Mouse (Mus musculus) gastrocnemius, postnatal 4 days (tissue): ENCODE results near the gene Ncs1. TPM values are rescaled to one million over a fixed set of nuclear protein-coding genes. Genes with fewer than 3 reads are reported as not detected.

Source experiments
- DNase-seq, 2 experiments: peaks; one replicate each; pipeline ENCODE4 v3.0.0; 2021 to 2022; ENCODE audit warnings: low spot score in 2 of 2, mixed read lengths in 2 of 2
- total RNA-seq, 2 experiments: library from RNA; stranded (reverse); gene quantifications; 2 replicates each; pipeline ENCODE4 v1.2.3; 2021

Ncs1 gene
- total RNA-seq, 2 experiments from 2014 or later: 28.9 to 34.5 TPM

DNA sequence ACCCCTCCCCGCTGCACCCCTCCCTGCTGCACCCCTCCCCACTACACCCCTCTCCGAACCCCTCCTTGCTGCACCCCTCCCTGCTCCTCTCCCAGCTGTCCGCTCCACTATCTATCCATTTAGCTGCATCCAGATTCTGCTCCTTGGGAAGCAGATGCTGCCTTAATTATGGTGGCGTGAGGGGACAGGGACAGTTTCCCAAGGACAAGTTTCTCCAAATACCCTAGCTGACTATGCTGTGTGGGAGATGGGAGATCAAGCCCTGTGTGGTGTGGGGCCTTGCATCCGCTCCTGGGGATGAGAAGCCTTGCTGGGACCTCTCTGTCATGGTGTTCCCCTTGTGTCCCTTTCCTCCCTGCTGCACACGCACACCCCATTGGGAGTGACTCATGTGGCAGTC is 29.4 kb downstream of the Ncs1 start:
- DNase-seq: no peak

DNA sequence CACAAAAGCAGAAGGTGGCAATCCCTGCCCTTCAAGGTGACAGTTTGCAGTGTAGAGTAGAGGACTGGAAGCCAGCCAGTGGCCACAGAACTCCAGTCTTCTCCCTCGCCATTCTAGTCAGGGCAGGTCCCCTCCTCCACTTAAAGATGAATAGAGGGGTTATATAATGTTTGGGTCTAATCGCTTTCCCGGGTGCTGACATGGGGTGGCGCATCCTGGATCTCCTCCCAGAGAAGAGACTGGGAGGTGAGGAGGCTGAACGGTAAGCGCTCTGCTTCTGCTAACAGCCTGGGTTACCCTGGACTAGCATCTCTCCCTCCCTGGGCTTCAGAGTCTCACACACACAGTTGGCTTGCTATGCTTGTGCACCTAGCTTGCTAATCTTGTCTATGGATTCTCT is 32.2 kb downstream of the Ncs1 start:
- DNase-seq: no peak

DNA sequence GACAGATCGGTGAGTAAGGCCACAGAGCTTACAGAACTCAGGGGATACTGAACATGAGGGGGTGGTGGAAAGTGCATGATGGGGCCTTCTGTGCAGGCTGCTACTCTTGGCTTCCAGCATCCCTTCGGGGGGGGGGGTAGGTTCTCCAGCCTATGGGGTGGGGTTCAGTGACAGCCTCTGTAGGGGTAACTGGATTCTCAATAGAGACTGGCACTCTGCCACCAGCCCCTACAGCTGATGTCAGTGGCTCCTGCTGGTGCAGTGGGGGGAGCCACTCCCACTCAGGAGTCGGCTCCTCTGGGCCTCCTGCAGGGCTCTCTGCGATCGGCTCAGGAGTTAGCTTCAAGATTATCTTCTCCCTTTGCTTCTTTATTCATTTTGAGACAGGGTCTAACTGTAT is 32.9 kb downstream of the Ncs1 start:
- DNase-seq: no peak

GRCm38 (mm10) chr2:31281138-31281537 is 35.5 kb downstream of the Ncs1 start:
- DNase-seq: no peak

DNA sequence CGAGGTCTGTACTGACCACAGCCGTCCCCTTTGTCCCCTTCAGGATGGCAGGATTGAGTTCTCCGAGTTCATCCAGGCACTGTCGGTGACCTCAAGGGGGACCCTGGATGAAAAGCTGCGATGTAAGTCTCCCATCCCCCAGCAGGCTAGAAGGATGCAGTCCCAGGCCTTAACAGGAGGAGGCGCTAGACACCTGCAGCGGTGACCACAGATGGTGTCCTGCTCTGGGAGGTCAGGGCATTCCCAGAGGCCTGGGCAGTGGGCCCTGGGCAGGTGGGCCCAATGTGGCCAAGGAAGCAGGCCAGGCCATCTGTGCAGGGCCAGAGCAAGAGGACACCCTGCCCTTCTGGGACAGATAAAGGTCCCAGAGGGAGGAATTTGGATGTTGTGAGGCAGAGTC is 36.6 kb downstream of the Ncs1 start:
- DNase-seq: no peak

DNA sequence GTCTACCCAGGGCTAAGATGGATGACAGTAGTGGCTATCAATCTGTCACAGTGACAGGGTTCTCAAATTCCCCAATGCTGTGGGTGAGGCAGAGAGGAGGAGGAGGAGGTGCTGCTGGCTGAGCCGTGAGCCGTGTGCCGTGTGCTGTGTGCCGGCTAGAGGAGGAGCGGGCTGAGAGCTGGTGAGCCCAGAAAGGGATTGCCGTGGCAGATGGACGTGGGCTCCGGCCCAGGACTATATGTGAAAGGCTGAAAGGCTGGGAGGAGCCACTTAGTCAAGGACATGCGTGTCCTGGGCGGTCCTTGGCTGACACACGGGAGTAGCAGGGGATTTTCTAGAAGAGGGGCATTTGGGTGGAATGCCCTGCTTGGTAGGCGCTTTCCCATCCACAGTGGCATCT is 37.3 kb downstream of the Ncs1 start:
- no peak for DNase-seq

DNA sequence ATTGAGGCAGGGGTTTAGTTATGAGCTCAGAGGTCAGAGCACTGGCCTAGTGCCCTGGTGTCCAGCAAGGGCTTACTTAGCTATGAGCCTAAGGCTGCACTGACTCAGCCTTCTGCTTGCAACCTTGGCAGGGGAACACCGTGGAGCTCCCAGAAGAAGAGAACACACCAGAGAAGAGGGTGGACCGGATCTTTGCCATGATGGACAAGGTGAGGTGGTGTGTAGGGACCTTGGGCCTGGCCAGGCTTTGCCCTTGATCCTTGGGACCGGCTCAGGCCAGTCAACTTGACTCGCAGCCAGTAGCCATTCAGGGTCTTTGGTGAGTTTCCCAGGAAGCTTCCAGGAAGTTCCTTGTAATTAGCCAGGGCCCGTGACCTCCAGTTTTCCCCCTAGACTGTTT is 38.9 kb downstream of the Ncs1 start:
- DNase-seq: no peak

DNA sequence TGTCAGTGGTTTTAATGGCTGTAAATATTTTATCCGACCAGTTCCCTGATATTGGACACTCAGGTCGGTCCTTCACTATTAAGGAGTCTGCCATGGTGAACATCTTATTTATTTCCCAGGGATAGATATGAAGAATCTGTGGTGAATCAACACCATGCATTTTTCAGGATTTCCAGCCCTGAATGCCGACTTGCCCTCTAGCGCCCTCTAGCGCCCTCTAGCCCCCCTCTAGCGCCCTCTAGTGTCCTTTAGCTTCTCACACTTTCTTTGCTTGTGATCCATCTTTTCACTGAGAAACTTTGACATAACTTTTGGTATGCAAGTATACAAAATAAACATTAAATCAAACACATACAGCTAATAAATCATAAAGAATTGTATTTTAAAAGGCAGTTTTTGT is 45.8 kb downstream of the Ncs1 start:
- peak in 1 of 2 experiments; percentile 66 for DNase-seq

DNA sequence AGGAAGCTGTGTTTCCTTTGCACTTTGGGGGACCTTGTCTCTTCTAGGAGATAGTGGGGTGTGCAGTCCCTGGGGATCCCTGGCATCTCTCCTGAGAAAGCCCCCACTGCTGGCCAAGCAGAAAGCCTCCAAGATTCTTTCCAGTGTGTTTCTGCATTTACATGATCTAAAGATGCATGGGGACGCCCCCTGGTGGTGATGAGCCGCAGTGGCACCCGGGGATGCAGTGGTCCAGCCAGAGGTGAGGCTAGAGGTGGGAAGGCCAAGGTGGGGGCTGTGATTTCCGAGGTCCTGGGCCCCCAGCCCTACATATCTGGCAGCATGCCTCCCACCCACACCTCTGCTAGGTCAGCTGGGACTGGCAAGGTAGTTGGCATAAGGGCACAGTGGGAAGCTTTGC is 49.4 kb downstream of the Ncs1 start:
- DNase-seq: peak; percentile 74 to 79

DNA sequence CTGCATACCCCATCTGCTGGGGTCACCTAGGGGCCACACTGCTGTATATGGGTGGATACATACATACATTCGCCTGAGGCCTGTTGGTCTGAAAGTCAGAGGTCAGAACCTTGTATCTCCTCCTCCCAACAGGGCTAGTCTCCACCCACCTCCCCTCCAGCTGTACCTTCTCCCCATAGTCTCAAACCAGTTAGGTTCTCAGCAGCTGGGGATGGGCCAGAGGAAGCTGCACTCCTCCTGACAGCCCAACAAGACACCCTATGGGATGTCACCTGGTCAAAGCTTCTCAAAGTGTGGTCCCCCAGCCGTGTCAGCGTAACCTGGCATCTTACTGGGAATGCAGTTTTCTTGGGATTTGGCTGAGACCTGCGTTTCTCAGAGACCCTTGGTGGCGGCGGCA is 50.8 kb downstream of the Ncs1 start:
- no peak for DNase-seq

DNA sequence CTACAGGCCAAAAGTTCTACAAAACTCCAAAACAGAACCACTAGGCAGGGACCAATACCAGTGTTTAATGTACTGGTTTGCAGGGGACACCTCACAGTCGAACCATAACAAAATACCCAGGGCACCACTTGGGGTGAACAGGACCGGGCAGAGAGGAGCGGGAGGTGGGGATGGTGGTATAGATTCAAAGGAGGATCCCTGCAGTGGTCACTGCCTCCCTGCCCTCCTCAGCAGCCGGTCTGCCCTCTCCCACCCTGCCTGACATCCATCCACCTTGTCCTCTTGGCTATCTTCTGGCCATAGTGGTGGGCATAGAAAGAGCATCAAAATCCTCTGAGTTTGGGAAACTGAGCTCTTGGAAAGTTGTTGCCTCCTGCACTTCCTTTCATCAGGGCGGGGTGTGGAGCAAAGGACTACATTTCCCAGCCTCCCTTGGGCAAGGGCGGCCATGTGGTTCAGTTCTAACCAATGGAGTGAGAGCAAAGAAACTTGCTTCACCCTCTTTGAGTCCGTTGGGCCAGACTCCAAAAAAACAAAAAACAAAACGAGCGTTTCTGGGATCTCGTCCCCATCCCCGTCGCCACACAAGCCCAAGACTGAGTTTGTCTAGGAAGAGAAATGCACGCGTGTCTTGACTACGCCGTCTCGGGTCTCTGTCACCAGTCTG is 52.1 kb downstream of the Ncs1 start:
- DNase-seq: peak in 1 of 2 experiments; percentile 42

DNA sequence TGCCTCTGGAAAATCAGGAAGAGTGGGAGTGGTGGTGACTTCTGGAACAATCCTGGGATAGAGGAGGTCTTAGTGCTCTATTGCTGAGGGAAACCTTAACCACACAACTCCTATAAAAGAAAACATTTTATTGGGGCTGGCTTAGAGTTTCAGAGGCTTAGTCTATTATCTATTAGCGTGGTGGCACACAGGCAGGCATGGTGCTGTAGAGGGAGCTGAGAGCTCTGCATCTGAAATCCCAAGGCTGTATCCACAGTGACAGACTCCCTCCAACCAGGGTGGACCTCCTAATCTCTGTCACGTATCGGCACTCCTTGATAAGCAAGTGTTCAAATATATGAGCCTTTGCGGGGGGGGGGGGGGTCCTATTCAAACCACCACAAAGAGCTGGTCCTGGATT is 53.2 kb downstream of the Ncs1 start:
- no peak for DNase-seq

DNA sequence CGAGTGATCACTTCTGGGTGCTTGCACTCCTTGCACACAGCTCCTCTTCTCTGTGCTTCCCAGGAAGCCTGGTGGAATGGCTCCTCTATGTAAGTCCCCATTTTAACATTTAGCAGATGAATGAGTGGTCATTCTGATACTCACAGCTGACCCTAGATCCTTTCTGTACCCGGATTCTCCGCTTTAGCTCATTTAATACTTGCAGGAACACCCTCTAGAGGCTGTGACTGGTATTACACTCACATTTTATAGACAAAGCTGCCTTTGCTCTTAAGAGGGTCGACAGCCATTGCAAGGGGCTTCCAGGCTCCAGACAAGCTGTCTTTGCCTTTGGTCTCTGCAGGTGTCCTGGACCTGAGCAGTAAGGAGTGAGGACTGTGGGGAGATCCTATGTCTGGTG is 53.6 kb downstream of the Ncs1 start:
- DNase-seq: no peak

GRCm38 (mm10) chr2:31299996-31300395 is 54.4 kb downstream of the Ncs1 start:
- DNase-seq: no peak

- no peak for DNase-seq
Measured at GRCm38 (mm10) chr2:31303177-31303576, 57.6 kb downstream of the Ncs1 start.

- DNase-seq: peak in 1 of 2 experiments; percentile 49
Measured at GRCm38 (mm10) chr2:31304191-31304590, 58.6 kb downstream of the Ncs1 start.

- DNase-seq: peak in 1 of 2 experiments; percentile 40
Measured at GRCm38 (mm10) chr2:31304801-31305665, 59.4 kb downstream of the Ncs1 start.

DNA sequence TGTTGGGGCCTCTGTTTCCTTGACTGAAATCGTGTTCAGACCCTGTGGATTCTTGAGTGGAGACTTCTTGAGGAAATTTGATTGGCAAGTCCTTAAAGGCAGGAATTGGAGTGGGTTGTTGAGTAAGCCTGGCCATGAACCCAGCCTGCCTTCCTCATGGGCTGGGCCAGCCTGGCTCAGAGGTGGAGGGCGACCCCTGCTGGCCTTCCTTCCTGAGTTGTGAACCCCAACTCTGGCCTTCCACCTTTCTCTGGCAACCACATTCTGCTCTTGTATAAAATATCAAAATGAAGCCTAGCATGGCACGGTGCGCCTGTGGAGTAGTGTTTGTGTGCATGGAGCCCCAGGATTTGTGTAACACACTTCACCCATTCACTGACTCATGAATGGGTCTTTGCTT is 60.1 kb downstream of the Ncs1 start:
- peak in 1 of 2 experiments; percentile 54 for DNase-seq

- no peak for DNase-seq
Measured at GRCm38 (mm10) chr2:31308257-31308656, 62.6 kb downstream of the Ncs1 start.

DNA sequence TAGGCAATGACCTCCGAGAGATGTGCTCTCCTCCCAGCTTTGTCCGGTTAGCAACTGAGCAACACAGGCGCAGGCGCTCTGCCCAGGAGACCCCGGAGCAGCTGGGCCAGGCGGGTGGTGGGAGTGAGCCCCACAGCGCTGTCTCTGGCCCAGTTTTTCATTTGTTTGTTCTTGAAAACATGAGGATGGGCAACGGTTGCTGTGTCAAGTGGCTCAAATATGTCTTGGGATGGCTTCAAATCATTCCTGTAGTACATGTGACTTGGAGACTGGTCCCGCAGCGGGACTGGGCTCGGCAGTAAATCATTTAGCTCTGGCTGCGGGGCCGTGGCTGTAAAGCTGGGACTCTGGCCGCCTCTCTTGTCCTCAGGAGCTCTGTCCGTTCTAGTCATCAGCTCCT is 63.9 kb downstream of the Ncs1 start:
- DNase-seq: peak; percentile 38 to 60

DNA sequence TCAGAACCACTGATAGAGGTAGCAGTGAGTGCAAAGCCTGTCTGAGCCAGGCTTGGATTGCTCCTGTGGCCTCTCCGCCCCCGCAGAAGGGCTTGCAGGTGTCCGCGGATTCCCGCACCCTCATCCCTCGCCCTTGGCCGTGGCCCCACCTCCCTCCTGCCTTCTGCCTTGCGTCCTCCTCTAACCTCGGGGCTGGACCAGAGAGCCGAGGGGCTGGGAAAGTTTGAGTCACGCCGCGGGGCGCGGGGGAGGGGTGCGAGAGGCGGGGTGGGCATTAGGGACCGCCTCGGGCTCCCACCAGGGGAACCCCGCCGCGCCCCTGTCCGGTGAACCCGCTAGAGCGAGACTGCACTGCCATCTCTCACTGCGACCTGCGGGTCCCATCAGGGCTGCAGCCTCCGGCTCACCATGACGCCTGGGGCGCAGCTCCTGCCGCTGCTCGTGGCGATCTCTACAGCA is 68.4 kb downstream of the Ncs1 start, which contains the start of gene Hmcn2:
TSS of gene Hmcn2 (plus strand) at position 409 of the 459 bp plus-strand sequence.
- peak in 1 of 2 experiments; percentile 48 for DNase-seq

DNA sequence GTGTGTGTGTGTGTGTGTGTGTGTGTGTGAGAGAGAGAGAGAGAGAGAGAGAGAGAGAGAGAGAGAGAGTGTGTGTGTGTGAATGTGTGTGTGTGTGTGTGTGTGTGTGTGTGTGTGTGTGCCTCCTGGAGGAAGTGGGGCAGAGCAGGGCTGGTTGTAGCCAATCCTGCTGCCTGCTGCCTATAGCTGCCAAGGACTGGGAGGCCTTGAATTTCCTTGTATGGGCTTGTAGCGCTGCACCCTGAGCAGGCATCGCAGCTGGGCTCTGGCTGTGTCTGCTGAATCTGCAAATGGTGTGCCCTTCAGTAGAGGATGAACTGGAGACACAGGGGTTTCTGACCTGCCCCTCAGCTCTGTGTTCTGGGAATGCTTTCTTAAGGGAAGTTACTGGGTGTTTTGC is 72.5 kb downstream of the Ncs1 start:
- DNase-seq: no peak
